Comparison of ENCODE assay signal across 19 mouse cellular contexts in the genomic region with DNA sequence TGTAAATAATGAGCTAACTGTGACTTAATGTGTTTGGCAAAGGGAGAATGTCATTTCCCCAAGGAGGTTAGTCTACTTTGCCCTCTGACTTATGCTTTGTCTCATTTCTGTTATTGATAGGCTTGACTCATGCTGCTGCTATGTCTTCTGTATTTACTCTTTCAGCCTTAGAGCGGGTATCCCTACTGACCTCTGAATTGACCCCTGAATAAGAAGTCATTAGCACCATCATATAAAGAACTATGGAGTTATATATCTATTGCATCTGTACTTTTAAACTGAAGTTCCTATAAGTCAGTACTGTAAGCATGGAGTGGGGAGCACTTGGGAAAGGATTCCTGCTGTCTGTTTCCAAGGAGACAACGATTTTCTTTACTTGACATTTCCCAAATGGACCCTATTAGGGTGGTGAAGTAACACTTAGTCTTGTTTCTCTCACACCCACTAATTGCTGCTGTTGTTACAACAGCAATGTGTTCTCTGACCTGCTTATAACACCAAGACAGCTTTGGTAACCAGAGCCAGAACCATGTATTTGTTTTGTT.
DNase-seq lines count a peak whose midpoint lies in the region; ATAC-seq and TF ChIP-seq lines count a peak whose summit lies in the region.
"Had no signal": no experiment of that assay in that cellular context is flagged by ENCODE, and none has a peak within 500 bp of the region (broad histone marks: within the 10 kb centered on the region; RNA-seq: fewer than 3 reads in every experiment).

No protein-coding gene starts in this region.

- no peak for DNase-seq in limb, embryonic 14.5 days (ENCODE audit: low spot score)
- no peak for DNase-seq in limb, embryonic 10.5 days (ENCODE audit: low spot score)
- DNase-seq in brain, embryonic 14.5 days (ENCODE audit: low read depth), result peak; percentile 34
- DNase-seq in mesoderm, embryonic 11.5 days (ENCODE audit: low read depth, low spot score), result peak; percentile 59
- DNase-seq in cerebellum, adult 9-11 months, result no peak
- DNase-seq: adrenal gland, postnatal 36 days; B cell, adult 2 months; heart, adult 11 months; heart, postnatal 4 days; kidney, adult 2 months; kidney, postnatal 36 days; thymus, adult 18-20 months had no signal

- TF ChIP-seq POLR2A in limb, embryonic 14.5 days (IDR thresholded peaks at IDR 0.05; ENCODE audit: borderline replicate concordance, extremely low read depth, insufficient read depth, insufficient read length), result no peak
- no peak for TF ChIP-seq POLR2A in brain, embryonic 14.5 days (IDR thresholded peaks at IDR 0.05; ENCODE audit: borderline replicate concordance, extremely low read depth, insufficient read depth, insufficient read length, poor library complexity, severe bottlenecking)

- no peak overlapping the region for H3K27ac ChIP-seq in forebrain, embryonic 12.5 days
- H3K27ac ChIP-seq in forebrain, embryonic 13.5 days, result no peak overlapping the region
- no peak overlapping the region for H3K27ac ChIP-seq in limb, embryonic 14.5 days (replicated peaks; ENCODE audit: low read depth, low read length)
- H3K27ac ChIP-seq in limb, embryonic 10.5 days, result no peak overlapping the region
- H3K27ac ChIP-seq: embryonic facial prominence, embryonic 13.5 days; heart, embryonic 13.5 days; limb, embryonic 15.5 days had no signal

- no peak overlapping the region for H3K4me2 ChIP-seq in forebrain, embryonic 12.5 days
- H3K4me2 ChIP-seq in forebrain, embryonic 13.5 days, result no peak overlapping the region
- H3K4me2 ChIP-seq in limb, embryonic 14.5 days (replicated peaks; ENCODE audit: low read depth, low read length, severe bottlenecking), result no peak overlapping the region
- H3K4me2 ChIP-seq: embryonic facial prominence, embryonic 13.5 days; heart, embryonic 13.5 days; limb, embryonic 15.5 days had no signal

- no peaks in the 10 kb centered on the region for H3K9me3 ChIP-seq in forebrain, embryonic 12.5 days
- H3K9me3 ChIP-seq in forebrain, embryonic 13.5 days (replicated peaks), result no peaks in the 10 kb centered on the region
- no peaks in the 10 kb centered on the region for H3K9me3 ChIP-seq in limb, embryonic 14.5 days (ENCODE audit: control insufficient read depth, low read length)
- H3K9me3 ChIP-seq in limb, embryonic 10.5 days (replicated peaks), result no peaks in the 10 kb centered on the region
- H3K9me3 ChIP-seq: embryonic facial prominence, embryonic 13.5 days; heart, embryonic 13.5 days; limb, embryonic 15.5 days had no signal

- H3K4me1 ChIP-seq in forebrain, embryonic 12.5 days, result no peaks in the 10 kb centered on the region
- no peaks in the 10 kb centered on the region for H3K4me1 ChIP-seq in forebrain, embryonic 13.5 days
- H3K4me1 ChIP-seq in limb, embryonic 14.5 days (ENCODE audit: control insufficient read depth, insufficient read depth, low read length), result no peaks in the 10 kb centered on the region
- no peaks in the 10 kb centered on the region for H3K4me1 ChIP-seq in limb, embryonic 10.5 days
- H3K4me1 ChIP-seq: embryonic facial prominence, embryonic 13.5 days; heart, embryonic 13.5 days; limb, embryonic 15.5 days had no signal

- H3K36me3 ChIP-seq in forebrain, embryonic 12.5 days (replicated peaks), result no peaks in the 10 kb centered on the region
- H3K36me3 ChIP-seq in forebrain, embryonic 13.5 days (ENCODE audit: poor library complexity, severe bottlenecking), result no peaks in the 10 kb centered on the region
- H3K36me3 ChIP-seq in limb, embryonic 14.5 days (ENCODE audit: control insufficient read depth, insufficient read depth, low read length), result no peaks in the 10 kb centered on the region
- H3K36me3 ChIP-seq in limb, embryonic 10.5 days, result no peaks in the 10 kb centered on the region
- H3K36me3 ChIP-seq: embryonic facial prominence, embryonic 13.5 days; heart, embryonic 13.5 days; limb, embryonic 15.5 days had no signal

- no peaks in the 10 kb centered on the region for H3K27me3 ChIP-seq in forebrain, embryonic 12.5 days
- no peaks in the 10 kb centered on the region for H3K27me3 ChIP-seq in forebrain, embryonic 13.5 days
- H3K27me3 ChIP-seq in limb, embryonic 14.5 days (ENCODE audit: control insufficient read depth, insufficient read depth, low read length), result no peaks in the 10 kb centered on the region
- no peaks in the 10 kb centered on the region for H3K27me3 ChIP-seq in limb, embryonic 10.5 days (ENCODE audit: low read depth, poor library complexity, severe bottlenecking)
- H3K27me3 ChIP-seq: embryonic facial prominence, embryonic 13.5 days; heart, embryonic 13.5 days; limb, embryonic 15.5 days had no signal

- WGBS in forebrain, embryonic 12.5 days, result 72% methylated on average over 2 of the region's 2 CpGs
- 84% methylated on average over 2 of the region's 2 CpGs for WGBS in forebrain, embryonic 13.5 days
- WGBS in limb, embryonic 14.5 days, result 48% methylated on average over 2 of the region's 2 CpGs
- WGBS in limb, embryonic 10.5 days, result 53% methylated on average over 2 of the region's 2 CpGs

- 0 out of 2 replicates have a peak, but pooled peaks have one; percentile 41 for ATAC-seq in forebrain, embryonic 12.5 days (ENCODE audit: low FRiP score)
- ATAC-seq in forebrain, embryonic 13.5 days, result no peak; the same call in 1 of the 2 replicates
- ATAC-seq in limb, embryonic 14.5 days (ENCODE audit: low FRiP score, low read depth), result peak; percentile 15; the same call in 1 of the 2 replicates
- ATAC-seq in inflammation-experienced regulatory T-cells, adult 6 months, result no peak
- ATAC-seq: activated CD4-positive, CD25-positive, alpha-beta regulatory T cell, adult 4 months had no signal

- no peak for TF ChIP-seq CTCF in brain, embryonic 14.5 days (IDR thresholded peaks at IDR 0.05; ENCODE audit: borderline replicate concordance, extremely low read depth, insufficient read depth, insufficient read length)

- H3K9ac ChIP-seq in forebrain, embryonic 12.5 days, result no peak overlapping the region
- H3K9ac ChIP-seq in forebrain, embryonic 13.5 days, result no peak overlapping the region
- no peak overlapping the region for H3K9ac ChIP-seq in limb, embryonic 14.5 days (ENCODE audit: low read depth, low read length, severe bottlenecking)
- H3K9ac ChIP-seq: embryonic facial prominence, embryonic 13.5 days; heart, embryonic 13.5 days; limb, embryonic 15.5 days had no signal

- H3K4me3 ChIP-seq in forebrain, embryonic 12.5 days (replicated peaks), result no peak overlapping the region
- H3K4me3 ChIP-seq in forebrain, embryonic 13.5 days, result no peak overlapping the region
- no peak overlapping the region for H3K4me3 ChIP-seq in limb, embryonic 14.5 days (replicated peaks; ENCODE audit: low read length)
- H3K4me3 ChIP-seq in limb, embryonic 10.5 days, result no peak overlapping the region
- H3K4me3 ChIP-seq: embryonic facial prominence, embryonic 13.5 days; heart, embryonic 13.5 days; limb, embryonic 15.5 days had no signal

Comparison
In these comparisons a context has a peak if more than half of its experiments do, and no peak if none do; other contexts are left out.
1. ATAC-seq: peak in forebrain, embryonic 12.5 days (single experiment) and limb, embryonic 14.5 days (single experiment); none in forebrain, embryonic 13.5 days (single experiment) and inflammation-experienced regulatory T-cells, adult 6 months (single experiment).
2. DNase-seq: peak in brain, embryonic 14.5 days (single experiment) and mesoderm, embryonic 11.5 days (single experiment); none in limb, embryonic 14.5 days (single experiment), limb, embryonic 10.5 days (single experiment) and cerebellum, adult 9-11 months (single experiment).